Mouse (Mus musculus) left cerebral cortex, postnatal 14 days (tissue): ENCODE data around the gene Mef2d. TPM values are rescaled to one million over a fixed set of nuclear protein-coding genes. Genes with fewer than 3 reads are reported as not detected.
"Not testable (repeated sequence)": the region's sequence is repeated elsewhere in the genome, so short reads cannot be mapped to it uniquely, and the experiment has no call there.

Experiments
- DNase-seq, 2 experiments: peaks; one replicate each; pipeline ENCODE4 v3.0.0; 2021 to 2022; ENCODE audit warnings: low spot score in 2 of 2, mixed read lengths in 1 of 2
- intact Hi-C: fragments of 180-260 bp; cut with DNase I; formaldehyde crosslinking; loops from one replicate; pipeline ENCODE4 v1.15.1; 2025
- total RNA-seq, 2 experiments: library from RNA; stranded (reverse); gene quantifications; 2 replicates each; pipeline ENCODE4 v1.2.3; 2021

Gene Mef2d
- total RNA-seq, 2 experiments from 2014 or later = 196 to 201 TPM

- DNase-seq = no peak
- intact Hi-C loops = loop anchor here (5.0 kb wide), 1 partner anchor 83 kb away; no protein-coding TSS in a partner anchor
Observed at GRCm38 (mm10) chr3:88170361-88170760, 28.2 kb downstream of the Mef2d start.

GRCm38 (mm10) chr3:88172440-88172839 is 30.3 kb downstream of the Mef2d start:
- DNase-seq = no peak
- intact Hi-C loops = loop anchor here (5.0 kb wide), 1 partner anchor 85 kb away; no protein-coding TSS in a partner anchor

DNA sequence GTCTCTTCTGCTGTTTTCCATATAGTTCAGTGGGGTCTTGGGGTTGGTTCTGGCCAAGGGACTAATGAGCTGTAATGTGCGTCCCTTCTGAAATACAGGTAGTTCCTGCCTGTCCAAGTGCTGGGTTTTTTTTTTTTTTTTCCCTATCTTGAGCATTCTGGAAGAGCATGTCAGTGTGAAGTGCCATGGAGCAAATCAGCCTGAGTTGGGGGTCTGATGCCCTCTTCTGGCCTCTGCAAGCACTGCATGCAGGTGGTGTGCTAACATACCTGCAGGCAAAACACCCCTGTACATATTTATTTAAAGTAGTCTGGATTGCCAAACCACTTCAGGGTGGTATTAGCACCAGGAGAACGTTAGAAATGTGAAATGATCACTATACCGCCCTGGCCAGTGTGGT is 31.2 kb downstream of the Mef2d start:
- DNase-seq = peak; percentile 64 to 76
- intact Hi-C loops = loop anchor here (5.0 kb wide), 1 partner anchor 86 kb away; no protein-coding TSS in a partner anchor

GRCm38 (mm10) chr3:88174894-88175293 is 32.7 kb downstream of the Mef2d start:
- peak in 1 of 2 experiments; percentile 33 for DNase-seq
- intact Hi-C loops = loop anchor here (5.0 kb wide), 1 partner anchor 88 kb away; no protein-coding TSS in a partner anchor

GRCm38 (mm10) chr3:88177106-88177505 is 34.9 kb downstream of the Mef2d start:
- no peak for DNase-seq
- intact Hi-C loops = no loop called here

DNA sequence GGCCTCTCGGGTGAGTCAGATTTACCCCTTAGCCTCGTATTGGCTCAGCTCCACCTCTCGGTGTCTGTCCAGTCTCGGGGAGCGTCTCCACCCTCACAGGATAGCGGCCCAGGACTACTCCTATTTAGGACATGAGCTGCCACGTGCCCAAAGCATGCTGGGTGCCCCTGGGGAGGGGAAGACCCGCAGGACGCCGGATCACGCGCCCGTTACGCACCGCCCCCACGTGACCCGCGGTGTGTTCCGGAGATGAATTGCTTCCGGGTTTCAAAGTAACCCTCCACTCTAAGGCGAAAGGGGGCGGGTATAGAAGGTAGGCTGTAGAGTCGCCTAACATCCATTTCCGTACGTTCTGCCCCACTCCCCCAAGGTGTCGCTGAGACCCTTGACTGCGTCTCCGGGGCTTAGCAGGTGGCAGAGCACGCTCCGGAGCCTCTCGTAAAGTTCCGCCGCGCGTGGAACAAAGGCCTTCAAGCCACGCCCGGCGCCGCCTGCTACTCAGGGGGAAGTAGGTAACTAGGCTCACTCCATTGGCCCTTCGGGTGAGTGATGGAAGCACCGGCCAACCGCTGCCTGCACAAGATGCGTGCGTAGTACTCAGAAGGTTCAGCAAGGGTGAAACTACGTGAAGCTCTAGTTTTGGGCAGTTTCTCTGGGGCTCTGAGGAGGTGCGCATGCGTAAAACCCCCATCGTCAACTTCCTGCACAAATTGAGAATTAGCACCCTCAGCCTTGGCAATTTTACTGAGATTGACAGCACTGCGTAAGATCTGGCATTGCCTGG is 35.6 kb downstream of the Mef2d start:
- intact Hi-C loops = no loop called here
- DNase-seq = peak; percentile 100

GRCm38 (mm10) chr3:88178346-88178733 is 36.2 kb downstream of the Mef2d start:
- intact Hi-C loops, DNase-seq: not testable (repeated sequence)

- DNase-seq = no peak
- intact Hi-C loops = no loop called here
Observed at GRCm38 (mm10) chr3:88178986-88179385, 36.8 kb downstream of the Mef2d start.

GRCm38 (mm10) chr3:88181374-88181773 is 39.2 kb downstream of the Mef2d start:
- intact Hi-C loops = no loop called here
- DNase-seq = peak in 1 of 2 experiments; percentile 47

- intact Hi-C loops = no loop called here
- no peak for DNase-seq
Observed at GRCm38 (mm10) chr3:88186424-88186823, 44.3 kb downstream of the Mef2d start.

- intact Hi-C loops = loop anchor here (5.0 kb wide), 1 partner anchor 101 kb away; no protein-coding TSS in a partner anchor
- DNase-seq = no peak
Observed at GRCm38 (mm10) chr3:88191146-88191545, 49.0 kb downstream of the Mef2d start.

DNA sequence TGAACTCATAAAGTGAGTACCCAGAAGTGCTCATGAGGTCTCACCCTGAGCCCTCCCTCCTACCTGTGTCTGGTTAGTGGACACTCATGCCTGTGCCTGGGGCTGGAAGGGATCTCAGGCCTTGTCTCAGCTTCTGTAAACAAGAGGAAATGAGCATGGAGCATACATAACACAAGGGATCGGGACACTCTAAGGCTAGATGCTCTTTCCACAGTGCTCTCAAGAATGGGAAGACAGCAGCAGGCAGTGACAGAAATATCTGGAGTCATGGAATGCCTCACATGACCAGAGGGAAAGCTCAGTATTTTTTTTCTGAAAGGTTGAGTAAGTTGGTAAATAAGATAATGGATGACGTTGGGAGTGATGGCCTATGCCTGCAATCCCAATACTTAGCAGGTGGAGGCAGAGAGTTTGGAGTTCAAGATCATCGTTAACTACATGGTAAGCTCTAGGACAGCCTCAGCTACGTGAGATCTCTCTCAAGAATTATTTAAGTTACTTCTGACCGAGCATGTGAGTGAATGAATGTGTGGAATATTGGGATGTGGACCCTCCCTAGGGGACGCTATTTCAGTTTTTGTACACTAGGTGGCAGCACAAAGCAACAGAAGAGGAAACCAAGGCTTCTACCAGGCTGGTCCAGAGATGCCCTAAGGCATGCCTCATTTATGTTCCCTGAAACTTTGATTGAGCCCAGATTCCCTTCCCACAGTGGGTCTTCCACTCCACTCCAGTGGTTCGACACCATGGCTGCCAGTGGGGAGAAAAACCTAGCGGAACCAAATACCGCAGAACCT is 49.8 kb downstream of the Mef2d start:
- peak in 1 of 2 experiments; percentile 72 for DNase-seq
- intact Hi-C loops = loop anchor here (1.0 to 5.0 kb wide), 2 partner anchors 50 to 100 kb away; no protein-coding TSS in a partner anchor

GRCm38 (mm10) chr3:88197741-88198504 is 55.8 kb downstream of the Mef2d start:
- intact Hi-C loops = no loop called here
- no peak for DNase-seq

DNA sequence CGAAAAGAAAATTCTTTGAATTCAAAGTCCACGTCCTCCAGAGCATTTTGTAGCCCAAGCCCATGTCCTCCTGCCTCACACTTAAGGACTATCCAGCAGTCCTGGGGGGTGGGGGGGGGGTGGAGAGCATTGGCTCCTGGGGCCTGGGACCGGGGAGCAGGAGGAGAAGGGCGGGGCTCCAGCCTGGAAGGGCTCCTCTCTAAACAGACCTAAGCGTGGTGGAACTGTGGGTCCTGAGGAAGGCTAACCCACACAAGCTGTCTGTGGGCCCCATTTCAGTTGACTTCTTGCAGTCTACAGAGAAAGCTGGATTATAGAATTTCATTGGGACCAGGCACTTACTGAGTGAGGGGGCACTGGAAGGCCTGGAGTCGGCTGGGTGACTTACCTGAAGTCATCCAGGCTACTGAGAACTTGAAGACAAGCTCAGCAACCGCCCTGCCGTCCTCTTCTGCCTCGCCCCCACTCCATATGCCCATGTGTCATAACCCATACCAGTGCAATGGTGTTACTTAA is 56.4 kb downstream of the Mef2d start:
- peak in 1 of 2 experiments; percentile 10 for DNase-seq

DNA sequence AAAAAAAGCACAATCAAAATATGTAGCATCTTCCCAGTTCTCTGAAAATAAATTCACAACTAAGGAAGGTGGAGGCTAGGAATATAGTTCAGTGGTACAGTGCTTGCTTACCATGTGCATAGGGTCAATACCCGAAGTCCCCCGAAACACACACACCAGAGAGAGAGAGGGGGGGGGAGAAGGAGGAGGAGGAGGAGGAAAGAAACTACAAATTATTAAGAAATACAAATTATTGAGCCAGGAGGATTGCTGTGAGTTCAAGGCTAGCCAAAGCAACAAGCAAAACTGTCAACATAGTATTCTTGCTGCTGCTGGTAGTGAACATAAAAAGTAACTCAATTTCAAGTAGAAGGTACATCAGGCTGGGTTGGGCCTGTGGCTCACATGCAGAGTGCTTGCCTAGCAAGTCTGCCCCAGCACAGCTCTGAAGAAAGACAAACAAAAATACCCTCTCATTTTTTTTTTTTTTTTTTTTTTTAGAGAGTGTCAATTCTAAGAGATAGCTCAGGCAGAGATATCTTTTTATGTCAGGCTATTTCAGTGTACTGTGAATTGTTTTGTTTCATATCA is 57.5 kb downstream of the Mef2d start:
- intact Hi-C loops = no loop called here
- DNase-seq = peak in 1 of 2 experiments; percentile 22

More for the DNA sequence above, 56.4 kb downstream of the Mef2d start:
- intact Hi-C loops = no loop called here

- intact Hi-C loops = no loop called here
- DNase-seq = peak in 1 of 2 experiments; percentile 26
Observed at GRCm38 (mm10) chr3:88200161-88200971, 58.2 kb downstream of the Mef2d start.

DNA sequence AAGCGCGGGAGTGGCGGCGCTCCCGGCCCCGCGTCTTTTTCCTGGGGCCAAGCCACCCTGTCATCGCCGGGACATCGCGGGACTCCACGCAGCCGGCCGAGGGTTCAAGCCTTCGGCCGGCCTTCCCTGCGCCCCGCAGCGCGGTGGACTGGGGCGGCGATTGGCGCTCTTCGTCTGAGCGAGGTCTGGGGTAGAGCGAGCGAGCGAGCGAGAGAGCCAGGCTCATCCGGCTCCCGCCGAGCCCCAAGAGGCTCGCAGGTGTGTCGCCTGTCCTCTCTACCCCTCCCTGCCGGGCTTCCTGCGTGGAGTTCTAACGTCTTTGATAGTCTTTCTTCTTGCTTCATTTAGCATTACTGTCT is 58.8 kb downstream of the Mef2d start:
- DNase-seq = peak in 1 of 2 experiments; percentile 14
- intact Hi-C loops = no loop called here

DNA sequence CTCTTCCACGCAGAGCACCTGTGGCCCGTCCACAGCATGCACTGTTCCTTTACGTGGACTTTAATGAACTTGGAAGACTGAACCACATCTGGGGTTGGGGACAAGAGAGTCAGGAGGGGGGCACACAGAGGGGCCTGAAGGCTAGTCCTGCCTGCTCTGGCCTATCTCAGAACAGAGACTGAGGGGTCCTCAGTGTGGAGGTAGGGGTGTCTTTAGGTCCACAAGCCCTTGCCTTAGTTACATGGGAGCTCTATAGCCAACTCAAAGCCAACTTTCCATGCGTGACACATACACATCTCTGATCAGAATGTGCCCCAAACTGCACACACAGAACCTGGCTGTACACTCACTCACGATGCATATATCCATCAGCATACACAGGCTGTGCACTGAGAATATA is 59.5 kb downstream of the Mef2d start:
- no peak for DNase-seq
- intact Hi-C loops = no loop called here
